Mouse (Mus musculus): ENCODE measurements around the gene Gm266. TPM values are rescaled to one million over a fixed set of nuclear protein-coding genes. Genes with fewer than 3 reads are reported as not detected.

Gm266 gene
- polyA plus RNA-seq, 1 experiment from 2014 or later, result 0.99 TPM

DNA sequence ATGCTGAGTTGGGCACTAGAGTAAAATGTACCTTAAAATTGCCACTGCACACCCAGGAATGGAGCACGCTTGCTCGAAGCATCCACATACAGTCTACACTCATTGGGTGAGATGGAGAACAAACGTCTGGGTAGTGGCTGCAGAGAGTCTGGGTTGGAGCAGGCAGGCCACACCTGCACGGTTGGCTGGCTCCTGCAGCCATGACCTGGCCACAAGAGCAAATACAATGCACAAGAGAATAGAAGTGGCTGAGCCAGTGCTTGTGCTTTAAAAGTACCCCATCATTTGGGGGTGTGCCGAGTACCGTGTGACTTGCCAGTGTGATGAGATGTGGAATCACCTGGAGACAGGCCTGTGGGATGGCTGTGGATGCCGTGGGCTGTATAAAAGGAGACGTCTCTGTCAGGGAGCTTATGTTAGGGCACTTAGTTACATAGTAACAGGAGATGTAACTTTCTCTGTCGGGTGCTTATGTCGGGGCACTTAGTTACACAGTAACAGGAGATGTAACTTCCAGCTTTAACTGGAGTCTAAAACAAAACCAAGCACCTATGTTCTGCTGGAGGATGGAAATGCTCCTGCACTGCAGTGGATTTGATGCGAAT, 3.7 kb upstream of the Gm266 start:
- Histone ChIP-seq H3K27ac (ENCODE audit: low read depth, low read length) (no peak overlapping the region), H3K27me3 (replicated peaks; ENCODE audit: control insufficient read depth, insufficient read depth, low read length) (peaks cover 28% of the 10 kb centered on the region), H3K9ac (ENCODE audit: low read length) (no peak overlapping the region), H3K9me3 (replicated peaks; ENCODE audit: control insufficient read depth, low read length) (no peaks in the 10 kb centered on the region), H3K36me3 (ENCODE audit: control insufficient read depth, insufficient read depth, low read length) (no peaks in the 10 kb centered on the region), H3K4me1 (ENCODE audit: control insufficient read depth, insufficient read depth, low read length) (peaks cover 9% of the 10 kb centered on the region), H3K4me2 (ENCODE audit: low read length) (no peak overlapping the region), H3K4me3 (ENCODE audit: low read depth, low read length) (no peak overlapping the region)
- WGBS, result 79% methylated on average over 11 of the region's 11 CpGs
- DNase-seq (ENCODE audit: low spot score) (no peak), ATAC-seq (no peak)

DNA sequence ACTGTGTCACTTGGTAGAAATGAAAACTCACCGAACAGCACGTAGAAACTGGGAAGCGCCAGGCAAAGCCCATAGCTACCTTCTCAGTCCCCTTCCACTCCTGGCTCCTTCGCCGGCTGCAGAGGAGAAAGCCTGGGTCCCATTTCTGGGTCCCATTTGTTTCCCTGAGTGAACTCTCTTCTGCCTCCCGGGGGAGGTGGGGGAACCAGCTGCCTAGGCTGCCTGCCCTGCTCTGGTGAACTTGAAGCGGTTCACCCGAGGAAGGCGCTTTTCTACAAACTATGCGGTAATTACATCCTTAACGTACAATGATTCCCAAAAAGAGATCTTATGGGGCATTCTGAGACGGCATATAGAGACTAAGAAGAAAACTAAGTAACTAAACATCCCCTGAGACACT, 832 bp upstream of the Gm266 start:
- 7% methylated on average over 12 of the region's 12 CpGs for WGBS
- H3K27ac ChIP-seq (ENCODE audit: low read depth, low read length), result no peak overlapping the region
- H3K4me2 ChIP-seq (ENCODE audit: low read length), result no peak overlapping the region
- H3K9ac ChIP-seq (ENCODE audit: low read length), result no peak overlapping the region
- no peaks in the 10 kb centered on the region for H3K9me3 ChIP-seq (replicated peaks; ENCODE audit: control insufficient read depth, low read length)
- no peak overlapping the region for H3K4me3 ChIP-seq (ENCODE audit: low read depth, low read length)
- no peak for ATAC-seq
- no peaks in the 10 kb centered on the region for H3K36me3 ChIP-seq (ENCODE audit: control insufficient read depth, insufficient read depth, low read length)
- DNase-seq (ENCODE audit: low spot score), result no peak
- peaks cover 33% of the 10 kb centered on the region for H3K27me3 ChIP-seq (replicated peaks; ENCODE audit: control insufficient read depth, insufficient read depth, low read length)
- peaks cover 9% of the 10 kb centered on the region for H3K4me1 ChIP-seq (ENCODE audit: control insufficient read depth, insufficient read depth, low read length)

DNA sequence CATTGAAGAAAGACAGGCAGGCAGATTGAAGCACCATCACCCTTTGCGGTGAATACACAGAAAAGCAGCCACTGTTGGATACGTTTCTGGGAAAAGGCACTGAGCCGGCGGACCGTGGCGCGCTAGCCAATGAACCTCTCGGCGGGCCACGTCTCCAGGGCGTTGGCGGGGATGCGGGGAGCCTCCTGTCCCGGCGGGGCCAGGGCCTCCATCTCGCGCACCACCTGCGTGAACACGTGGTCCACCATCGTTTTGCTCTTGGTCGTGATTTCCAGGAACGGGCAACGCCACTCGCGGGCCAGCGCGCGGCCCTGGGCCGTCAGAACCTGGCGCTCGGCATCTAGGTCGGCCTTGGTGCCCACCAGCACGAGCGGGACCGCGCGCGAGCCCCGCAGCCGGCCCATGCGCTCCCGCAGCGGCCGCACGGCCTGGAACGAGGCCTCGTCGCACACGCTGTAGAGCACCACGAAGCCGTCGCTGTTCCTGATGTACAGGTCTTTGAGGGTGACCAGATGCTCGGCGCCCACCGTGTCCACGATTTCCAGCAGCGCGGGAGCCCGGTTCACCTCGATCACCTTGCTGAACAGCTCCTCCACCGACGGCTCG, 474 bp downstream of the Gm266 start:
- H3K9me3 ChIP-seq (replicated peaks; ENCODE audit: control insufficient read depth, low read length), result no peaks in the 10 kb centered on the region
- ATAC-seq, result no peak
- H3K4me1 ChIP-seq (ENCODE audit: control insufficient read depth, insufficient read depth, low read length), result peaks cover 9% of the 10 kb centered on the region
- H3K4me3 ChIP-seq (ENCODE audit: low read depth, low read length), result peak overlapping the region; percentile 28
- H3K27ac ChIP-seq (ENCODE audit: low read depth, low read length), result no peak overlapping the region
- under 1% methylated on average over 63 of the region's 63 CpGs for WGBS
- no peak for DNase-seq (ENCODE audit: low spot score)
- H3K27me3 ChIP-seq (replicated peaks; ENCODE audit: control insufficient read depth, insufficient read depth, low read length), result peaks cover 33% of the 10 kb centered on the region
- no peaks in the 10 kb centered on the region for H3K36me3 ChIP-seq (ENCODE audit: control insufficient read depth, insufficient read depth, low read length)
- H3K9ac ChIP-seq (ENCODE audit: low read length), result peak overlapping the region; percentile 35
- H3K4me2 ChIP-seq (ENCODE audit: low read length), result peak overlapping the region; percentile 57

DNA sequence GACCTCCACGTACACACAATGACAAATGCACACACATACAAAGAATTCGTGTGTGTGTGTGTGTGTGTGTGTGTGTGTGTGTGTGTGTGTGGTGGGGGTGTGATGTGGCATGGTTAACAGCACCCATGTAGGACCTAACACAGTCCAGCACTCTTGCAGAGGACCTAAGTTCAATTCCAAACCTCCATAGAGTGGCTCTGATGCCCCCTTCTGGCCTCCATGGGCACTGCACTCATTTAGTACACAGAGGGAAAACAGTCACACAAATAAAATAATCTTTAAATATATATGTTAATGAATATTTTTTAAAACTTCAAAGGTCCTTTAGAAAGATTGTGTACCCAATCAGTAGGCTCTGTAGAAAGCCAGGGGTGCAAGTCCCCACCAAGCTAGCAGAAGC, 5.7 kb downstream of the Gm266 start:
- Histone ChIP-seq H3K4me1 (ENCODE audit: control insufficient read depth, insufficient read depth, low read length) (peaks cover 2% of the 10 kb centered on the region; the same call in 1 of the 2 replicates), H3K4me2 (ENCODE audit: low read length) (no peak overlapping the region), H3K27me3 (replicated peaks; ENCODE audit: control insufficient read depth, insufficient read depth, low read length) (peaks cover 10% of the 10 kb centered on the region), H3K36me3 (ENCODE audit: control insufficient read depth, insufficient read depth, low read length) (no peaks in the 10 kb centered on the region), H3K9ac (ENCODE audit: low read length) (no peak overlapping the region), H3K4me3 (ENCODE audit: low read depth, low read length) (no peak overlapping the region), H3K27ac (ENCODE audit: low read depth, low read length) (no peak overlapping the region), H3K9me3 (replicated peaks; ENCODE audit: control insufficient read depth, low read length) (no peaks in the 10 kb centered on the region)
- DNase-seq (ENCODE audit: low spot score) (no peak), ATAC-seq (no peak)
- 73% methylated on average over 2 of the region's 2 CpGs for WGBS

- no peak for ATAC-seq
- 57% methylated on average over 5 of the region's 5 CpGs for WGBS
- Histone ChIP-seq H3K36me3 (ENCODE audit: control insufficient read depth, insufficient read depth, low read length) (no peaks in the 10 kb centered on the region), H3K4me1 (ENCODE audit: control insufficient read depth, insufficient read depth, low read length) (peaks cover 2% of the 10 kb centered on the region; the same call in 1 of the 2 replicates), H3K9me3 (replicated peaks; ENCODE audit: control insufficient read depth, low read length) (no peaks in the 10 kb centered on the region), H3K4me3 (ENCODE audit: low read depth, low read length) (no peak overlapping the region), H3K4me2 (ENCODE audit: low read length) (no peak overlapping the region), H3K27me3 (replicated peaks; ENCODE audit: control insufficient read depth, insufficient read depth, low read length) (peaks cover under 1% of the 10 kb centered on the region), H3K27ac (ENCODE audit: low read depth, low read length) (no peak overlapping the region), H3K9ac (ENCODE audit: low read length) (no peak overlapping the region)
- DNase-seq (ENCODE audit: low spot score), result no peak
Observed at GRCm38 (mm10) chr12:111478924-111479323, 6.7 kb downstream of the Gm266 start.

DNA sequence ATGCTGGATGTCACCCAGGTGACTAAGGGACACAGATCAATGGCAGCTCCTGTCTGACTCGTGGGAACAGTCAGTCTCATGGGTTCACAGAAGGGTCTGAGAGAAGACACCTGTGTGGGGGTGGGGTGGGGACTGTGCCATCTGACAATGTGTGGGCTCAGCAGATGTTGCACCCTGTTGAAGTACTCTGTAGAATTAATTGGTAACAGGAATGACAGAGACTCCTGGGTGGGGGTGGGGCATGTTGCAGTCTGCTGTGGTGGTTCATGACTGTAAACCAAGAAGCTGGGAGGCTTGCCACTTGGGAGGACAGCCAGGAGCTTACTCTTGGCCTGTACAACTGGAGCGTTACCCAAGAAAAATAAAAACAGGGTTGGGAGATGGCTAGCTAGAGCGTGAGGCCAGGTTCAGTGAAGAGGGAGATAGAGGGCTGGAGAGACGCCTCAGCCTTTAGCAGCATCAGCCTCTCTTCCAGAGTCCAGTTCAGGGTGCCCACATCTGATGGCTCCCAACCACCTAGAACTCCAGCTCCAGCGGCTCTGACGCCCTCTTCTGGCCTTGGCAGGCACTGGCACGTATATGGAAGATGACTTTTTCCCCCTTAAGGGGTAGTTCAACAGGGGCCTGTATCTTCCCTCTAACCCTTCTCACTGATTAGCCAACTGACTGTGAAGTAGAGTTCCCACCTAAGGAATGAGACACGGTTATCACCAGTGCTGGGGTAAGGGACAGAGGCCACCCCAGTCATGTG, 10.6 kb downstream of the Gm266 start:
- ATAC-seq (peak; percentile 29; the same call in 1 of the 2 replicates), DNase-seq (ENCODE audit: low spot score) (peak; percentile 70)
- Histone ChIP-seq H3K4me2 (ENCODE audit: low read length) (no peak overlapping the region), H3K9ac (ENCODE audit: low read length) (no peak overlapping the region), H3K4me1 (ENCODE audit: control insufficient read depth, insufficient read depth, low read length) (peaks cover 5% of the 10 kb centered on the region; the same call in 1 of the 2 replicates), H3K27me3 (replicated peaks; ENCODE audit: control insufficient read depth, insufficient read depth, low read length) (no peaks in the 10 kb centered on the region), H3K27ac (ENCODE audit: low read depth, low read length) (no peak overlapping the region), H3K9me3 (replicated peaks; ENCODE audit: control insufficient read depth, low read length) (no peaks in the 10 kb centered on the region), H3K4me3 (ENCODE audit: low read depth, low read length) (no peak overlapping the region), H3K36me3 (ENCODE audit: control insufficient read depth, insufficient read depth, low read length) (no peaks in the 10 kb centered on the region)
- 47% methylated on average over 8 of the region's 8 CpGs for WGBS

- DNase-seq (ENCODE audit: low spot score), result no peak
- no peak overlapping the region for H3K27ac ChIP-seq (ENCODE audit: low read depth, low read length)
- no peak overlapping the region for H3K4me2 ChIP-seq (ENCODE audit: low read length)
- H3K4me3 ChIP-seq (ENCODE audit: low read depth, low read length), result no peak overlapping the region
- 96% methylated on average over 3 of the region's 3 CpGs for WGBS
- no peaks in the 10 kb centered on the region for H3K27me3 ChIP-seq (replicated peaks; ENCODE audit: control insufficient read depth, insufficient read depth, low read length)
- H3K9me3 ChIP-seq (replicated peaks; ENCODE audit: control insufficient read depth, low read length), result no peaks in the 10 kb centered on the region
- no peaks in the 10 kb centered on the region for H3K36me3 ChIP-seq (ENCODE audit: control insufficient read depth, insufficient read depth, low read length)
- H3K9ac ChIP-seq (ENCODE audit: low read length), result no peak overlapping the region
- peaks cover 5% of the 10 kb centered on the region; the same call in 1 of the 2 replicates for H3K4me1 ChIP-seq (ENCODE audit: control insufficient read depth, insufficient read depth, low read length)
- ATAC-seq, result no peak
Observed at GRCm38 (mm10) chr12:111474384-111474783, 11.2 kb downstream of the Gm266 start.

DNA sequence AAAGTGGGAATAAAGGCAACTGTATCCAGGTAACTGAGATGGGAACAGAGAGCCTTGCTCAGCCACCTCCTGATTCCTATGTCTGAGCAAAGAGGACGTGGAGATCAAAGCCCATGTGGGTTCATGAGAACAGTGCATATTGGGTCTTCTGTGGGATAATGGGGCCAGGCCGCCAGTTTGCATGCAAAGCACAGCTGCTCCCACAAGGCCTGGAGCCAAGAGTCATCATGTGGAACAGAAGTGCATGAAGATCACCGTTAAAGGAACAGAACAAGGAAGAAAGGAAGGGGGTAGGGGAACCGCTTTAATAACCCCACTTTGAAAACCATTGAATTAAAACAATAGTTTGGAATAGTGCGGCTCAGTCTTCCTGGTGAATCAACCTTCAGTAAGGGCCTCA, 12.7 kb downstream of the Gm266 start:
- Histone ChIP-seq H3K27me3 (replicated peaks; ENCODE audit: control insufficient read depth, insufficient read depth, low read length) (no peaks in the 10 kb centered on the region), H3K4me3 (ENCODE audit: low read depth, low read length) (no peak overlapping the region), H3K36me3 (ENCODE audit: control insufficient read depth, insufficient read depth, low read length) (no peaks in the 10 kb centered on the region), H3K9ac (ENCODE audit: low read length) (no peak overlapping the region), H3K9me3 (replicated peaks; ENCODE audit: control insufficient read depth, low read length) (no peaks in the 10 kb centered on the region), H3K27ac (ENCODE audit: low read depth, low read length) (no peak overlapping the region), H3K4me1 (ENCODE audit: control insufficient read depth, insufficient read depth, low read length) (peaks cover 5% of the 10 kb centered on the region; the same call in 1 of the 2 replicates), H3K4me2 (ENCODE audit: low read length) (no peak overlapping the region)
- ATAC-seq (no peak), DNase-seq (ENCODE audit: low spot score) (peak; percentile 43)
- 40% methylated on average over 5 of the region's 5 CpGs for WGBS

DNA sequence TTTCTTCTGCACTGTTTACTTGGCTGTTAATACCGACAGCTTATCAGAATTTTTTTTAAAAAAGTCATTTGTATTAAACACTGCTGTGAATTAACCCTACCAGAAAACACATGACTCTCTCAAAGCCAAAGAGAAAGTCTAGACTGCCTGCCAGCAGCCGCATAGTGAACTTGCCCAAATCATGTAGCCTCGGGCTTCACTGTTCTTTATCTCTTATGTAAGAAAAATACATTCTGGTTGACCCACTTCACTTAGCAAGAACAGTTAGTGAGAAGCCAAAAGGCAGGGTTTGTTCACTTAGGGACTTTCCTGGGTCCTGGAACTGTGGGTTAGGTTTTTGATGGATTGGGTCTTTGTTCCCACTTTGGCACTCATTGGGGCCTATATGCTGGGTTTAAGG, 13.9 kb downstream of the Gm266 start:
- WGBS, result 87% methylated on average over 3 of the region's 3 CpGs
- no peak overlapping the region for H3K4me2 ChIP-seq (ENCODE audit: low read length)
- no peaks in the 10 kb centered on the region for H3K27me3 ChIP-seq (replicated peaks; ENCODE audit: control insufficient read depth, insufficient read depth, low read length)

More for the DNA sequence above, 13.9 kb downstream of the Gm266 start:
- no peak overlapping the region for H3K4me3 ChIP-seq (ENCODE audit: low read depth, low read length)
- no peak overlapping the region for H3K9ac ChIP-seq (ENCODE audit: low read length)
- no peak overlapping the region for H3K27ac ChIP-seq (ENCODE audit: low read depth, low read length)
- peaks cover 5% of the 10 kb centered on the region; the same call in 1 of the 2 replicates for H3K4me1 ChIP-seq (ENCODE audit: control insufficient read depth, insufficient read depth, low read length)
- H3K36me3 ChIP-seq (ENCODE audit: control insufficient read depth, insufficient read depth, low read length), result no peaks in the 10 kb centered on the region
- DNase-seq (ENCODE audit: low spot score), result no peak
- ATAC-seq, result no peak
- no peaks in the 10 kb centered on the region for H3K9me3 ChIP-seq (replicated peaks; ENCODE audit: control insufficient read depth, low read length)
